Mouse (Mus musculus): ENCODE measurements at regions not wholly inside any gene's neighbourhood (a gene's known extent, or its start where the extent isn't known, plus 50 kb on each side); places are given as distances from the start of the nearest gene placed in this dataset.

- H3K27ac ChIP-seq (ENCODE audit: insufficient read depth, low read depth) = no peak overlapping the region
- no peak overlapping the region for H3K4me3 ChIP-seq (replicated peaks in 1 of 3; ENCODE audit: low read depth in 2 of 3, low read length in 2 of 3, poor library complexity in 1 of 3)
- no peaks in the 10 kb centered on the region for H3K9me3 ChIP-seq (replicated peaks; ENCODE audit: low read length)
- dilution Hi-C loops (cut with MboI; ENCODE audit: extremely low pct_ligation_motif_present, extremely low pct_unique_long_range_greater_than_20kb, low sequenced_read_pairs) (no loop called here), in situ Hi-C loops (cut with MboI; ENCODE audit: low pct_ligation_motif_present, low pct_unique_long_range_greater_than_20kb, low sequenced_read_pairs) (no loop called here)
- no peaks in the 10 kb centered on the region for H3K36me3 ChIP-seq (replicated peaks in 1 of 2; ENCODE audit: control insufficient read depth in 1 of 2, insufficient read depth in 1 of 2, low read length in 1 of 2)
- H3K4me2 ChIP-seq (ENCODE audit: insufficient read depth, low read depth, poor library complexity, severe bottlenecking) = no peak overlapping the region
- TF ChIP-seq HCFC1 (IDR thresholded peaks at IDR 0.05; ENCODE audit: low read depth, low read length) (peak; percentile 63), ELF1 (IDR thresholded peaks at IDR 0.05; ENCODE audit: low read depth, low read length) (no peak)
- no peaks in the 10 kb centered on the region for H3K79me2 ChIP-seq (replicated peaks; ENCODE audit: control insufficient read depth, extremely low read depth, insufficient read depth, poor library complexity, severe bottlenecking)
- DNase-seq (ENCODE audit: extremely low read depth) = no peak
- peaks cover 75% of the 10 kb centered on the region for H3K27me3 ChIP-seq (replicated peaks)
- no peak overlapping the region for H3K9ac ChIP-seq (ENCODE audit: insufficient read depth, low read depth)
- H3K4me1 ChIP-seq (ENCODE audit: control insufficient read depth in 1 of 2, insufficient read depth in 2 of 2) = no peaks in the 10 kb centered on the region
Observed at GRCm38 (mm10) chr4:124501785-124502184, 108.8 kb downstream of the 3100002H09Rik start.

- Histone ChIP-seq H3K27me3 (replicated peaks) (peaks cover 81% of the 10 kb centered on the region), H3K27ac (ENCODE audit: insufficient read depth, low read depth) (no peak overlapping the region), H3K9ac (ENCODE audit: insufficient read depth, low read depth) (no peak overlapping the region), H3K4me2 (ENCODE audit: insufficient read depth, low read depth, poor library complexity, severe bottlenecking) (no peak overlapping the region), H3K9me3 (replicated peaks; ENCODE audit: low read length) (no peaks in the 10 kb centered on the region), H3K79me2 (replicated peaks; ENCODE audit: control insufficient read depth, extremely low read depth, insufficient read depth, poor library complexity, severe bottlenecking) (no peaks in the 10 kb centered on the region), H3K36me3 (replicated peaks in 1 of 2; ENCODE audit: control insufficient read depth in 1 of 2, insufficient read depth in 1 of 2, low read length in 1 of 2) (no peaks in the 10 kb centered on the region), H3K4me1 (ENCODE audit: control insufficient read depth in 1 of 2, insufficient read depth in 2 of 2) (no peaks in the 10 kb centered on the region), H3K4me3 (replicated peaks in 1 of 3; ENCODE audit: low read depth in 2 of 3, low read length in 2 of 3, poor library complexity in 1 of 3) (no peak overlapping the region)
- in situ Hi-C loops (cut with MboI; ENCODE audit: low pct_ligation_motif_present, low pct_unique_long_range_greater_than_20kb, low sequenced_read_pairs) (no loop called here), dilution Hi-C loops (cut with MboI; ENCODE audit: extremely low pct_ligation_motif_present, extremely low pct_unique_long_range_greater_than_20kb, low sequenced_read_pairs) (no loop called here)
- DNase-seq (ENCODE audit: extremely low read depth) = no peak
- TF ChIP-seq BHLHE40 (IDR thresholded peaks at IDR 0.05; ENCODE audit: low read depth, low read length) (no peak), TCF12 (IDR thresholded peaks at IDR 0.05; ENCODE audit: low read depth, low read length) (no peak), UBTF (IDR thresholded peaks at IDR 0.05; ENCODE audit: low read depth, low read length) (no peak), E2F4 (IDR thresholded peaks at IDR 0.05; ENCODE audit: insufficient replicate concordance, low read depth, low read length) (no peak), CTCF (conservative IDR thresholded peaks at IDR 0.05 in 1 of 2, IDR thresholded peaks at IDR 0.05 in 1 of 2; ENCODE audit: low read depth in 2 of 2, low read length in 2 of 2) (no peak), EP300 (IDR thresholded peaks at IDR 0.05; ENCODE audit: low read length) (no peak), POLR2AphosphoS2 (IDR thresholded peaks at IDR 0.05; ENCODE audit: low read depth, low read length) (no peak), ZKSCAN1 (IDR thresholded peaks at IDR 0.05; ENCODE audit: borderline replicate concordance, low read depth, low read length) (no peak)
Observed at GRCm38 (mm10) chr4:124498043-124498442, 112.6 kb downstream of the 3100002H09Rik start.

GRCm38 (mm10) chr4:124485941-124486581 lies 124.5 kb downstream of the 3100002H09Rik start:
- Histone ChIP-seq H3K9ac (ENCODE audit: insufficient read depth, low read depth) (no peak overlapping the region), H3K79me2 (replicated peaks; ENCODE audit: control insufficient read depth, extremely low read depth, insufficient read depth, poor library complexity, severe bottlenecking) (no peaks in the 10 kb centered on the region), H3K9me3 (replicated peaks; ENCODE audit: low read length) (no peaks in the 10 kb centered on the region), H3K36me3 (replicated peaks in 1 of 2; ENCODE audit: control insufficient read depth in 1 of 2, insufficient read depth in 1 of 2, low read length in 1 of 2) (no peaks in the 10 kb centered on the region), H3K4me2 (ENCODE audit: insufficient read depth, low read depth, poor library complexity, severe bottlenecking) (no peak overlapping the region), H3K27ac (ENCODE audit: insufficient read depth, low read depth) (no peak overlapping the region), H3K4me1 (ENCODE audit: control insufficient read depth in 1 of 2, insufficient read depth in 2 of 2) (no peaks in the 10 kb centered on the region), H3K4me3 (replicated peaks in 1 of 3; ENCODE audit: low read depth in 2 of 3, low read length in 2 of 3, poor library complexity in 1 of 3) (no peak overlapping the region), H3K27me3 (replicated peaks) (peaks cover 93% of the 10 kb centered on the region)
- TF ChIP-seq NELFE (IDR thresholded peaks at IDR 0.05; ENCODE audit: low read depth, low read length) = no peak
- TF ChIP-seq MEF2A (IDR thresholded peaks at IDR 0.05; ENCODE audit: borderline replicate concordance, low read depth, low read length) = no peak
- dilution Hi-C loops (cut with MboI; ENCODE audit: extremely low pct_ligation_motif_present, extremely low pct_unique_long_range_greater_than_20kb, low sequenced_read_pairs) (no loop called here), in situ Hi-C loops (cut with MboI; ENCODE audit: low pct_ligation_motif_present, low pct_unique_long_range_greater_than_20kb, low sequenced_read_pairs) (no loop called here)
- no peak for DNase-seq (ENCODE audit: extremely low read depth)

All from CH12.LX (cell line).